Mouse (Mus musculus) intestine, postnatal 0 days (tissue): ENCODE results near the gene Efcab2. TPM values are rescaled to one million over a fixed set of nuclear protein-coding genes. Genes with fewer than 3 reads are reported as not detected.
A peak's percentile ranks its signal among the peaks of the same experiment; 100 is the strongest.

Experiments used
- ATAC-seq: fragments of 200-750 bp; cut with Nextera tagmentation; 2 replicates; pipeline ENCODE4 v1.8.0; 2017; ENCODE audit warnings: mild to moderate bottlenecking, moderate TSS enrichment, moderate library complexity
- H3K27ac ChIP-seq: fragments of 300-500 bp; sonication (generic); 2 replicates; pipeline ENCODE4 v1.5.1; 2014; ENCODE audit warnings: mild to moderate bottlenecking, low read depth, low read length, moderate library complexity
- H3K27me3 ChIP-seq: fragments of 300-500 bp; sonication (generic); replicated peaks from 2 replicates; pipeline ENCODE4 v1.6.1; 2014; ENCODE audit warnings: low read length, mixed read lengths; ENCODE audit not compliant: control insufficient read depth, insufficient read depth
- H3K36me3 ChIP-seq: fragments of 300-500 bp; sonication (generic); 2 replicates; pipeline ENCODE4 v1.6.1; 2014; ENCODE audit warnings: mild to moderate bottlenecking, moderate library complexity; ENCODE audit not compliant: control insufficient read depth, insufficient read depth
- H3K4me1 ChIP-seq: fragments of 300-500 bp; sonication (generic); replicated peaks from 2 replicates; pipeline ENCODE4 v1.6.1; 2014; ENCODE audit warnings: antibody characterized with exemption, low read length, mixed read lengths; ENCODE audit not compliant: control insufficient read depth, insufficient read depth
- H3K4me2 ChIP-seq: fragments of 300-500 bp; sonication (generic); replicated peaks from 2 replicates; pipeline ENCODE4 v1.6.1; 2014; ENCODE audit warnings: low read depth, mild to moderate bottlenecking, moderate library complexity
- H3K4me3 ChIP-seq: fragments of 300-500 bp; sonication (generic); 2 replicates; pipeline ENCODE4 v1.5.1; 2014; ENCODE audit warnings: low read depth, low read length
- H3K9ac ChIP-seq: fragments of 300-500 bp; sonication (generic); 2 replicates; pipeline ENCODE4 v1.6.1; 2014; ENCODE audit warnings: mild to moderate bottlenecking, low read depth, low read length
- H3K9me3 ChIP-seq: fragments of 300-500 bp; sonication (generic); 2 replicates; pipeline ENCODE4 v1.6.1; 2016; ENCODE audit warnings: mixed run types; ENCODE audit not compliant: control insufficient read depth
- CTCF ChIP-seq: sonication (generic); IDR thresholded peaks from 2 replicates; pipeline ENCODE4 v1.5.1; 2016; ENCODE audit warnings: low read depth, mild to moderate bottlenecking, control low read depth, antibody characterized with exemption, moderate library complexity
- WGBS: fragments of 180-500 bp; shearing (Covaris S2); extraction: QIAGEN DNeasy Blood & Tissue Kit; methylation state at CpG from one replicate; pipeline ENCODE4 v1.1.7; 2014; 5-methylcytosine and 5-hydroxymethylcytosine counted together
- polyA plus RNA-seq: library from polyadenylated mRNA; unstranded; fragments of >200 nt; fragmentation: Nextera tagmentation; extraction: Ambion mirVana; gene quantifications from 2 replicates; pipeline ENCODE4 v1.2.1, GENCODE M21; 2015

Gene Efcab2
- polyA plus RNA-seq, 1 experiment from 2014 or later, result 7.9 TPM

DNA sequence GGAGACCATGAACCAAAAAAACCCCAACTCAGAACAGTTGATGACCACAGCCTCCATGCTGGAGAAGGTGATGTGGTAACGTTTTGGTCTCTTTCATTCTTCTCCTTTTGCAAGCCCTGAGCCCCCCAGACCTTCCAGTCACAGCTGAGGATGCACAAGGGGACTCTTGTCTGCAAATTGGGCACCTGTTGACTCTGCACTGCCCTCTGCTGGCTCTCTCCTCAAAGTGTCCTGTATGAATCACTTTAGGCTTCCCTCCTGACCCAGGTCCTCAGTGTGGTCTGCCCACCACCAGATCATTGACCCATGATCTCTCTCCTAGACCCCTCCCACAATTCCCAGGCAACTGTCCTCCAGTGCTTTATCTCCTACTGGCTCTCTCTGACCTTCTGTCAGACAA lies 91.0 kb downstream of the Efcab2 start:
- Histone ChIP-seq H3K4me1 (no peaks in the 10 kb centered on the region), H3K36me3 (no peaks in the 10 kb centered on the region), H3K27ac (no peak overlapping the region), H3K9me3 (no peaks in the 10 kb centered on the region), H3K4me2 (no peak overlapping the region), H3K27me3 (no peaks in the 10 kb centered on the region), H3K9ac (no peak overlapping the region), H3K4me3 (no peak overlapping the region)
- WGBS, result 40% methylated on average over 1 of the region's 1 CpGs
- TF ChIP-seq CTCF, result peak; percentile 65
- ATAC-seq, result no peak

DNA sequence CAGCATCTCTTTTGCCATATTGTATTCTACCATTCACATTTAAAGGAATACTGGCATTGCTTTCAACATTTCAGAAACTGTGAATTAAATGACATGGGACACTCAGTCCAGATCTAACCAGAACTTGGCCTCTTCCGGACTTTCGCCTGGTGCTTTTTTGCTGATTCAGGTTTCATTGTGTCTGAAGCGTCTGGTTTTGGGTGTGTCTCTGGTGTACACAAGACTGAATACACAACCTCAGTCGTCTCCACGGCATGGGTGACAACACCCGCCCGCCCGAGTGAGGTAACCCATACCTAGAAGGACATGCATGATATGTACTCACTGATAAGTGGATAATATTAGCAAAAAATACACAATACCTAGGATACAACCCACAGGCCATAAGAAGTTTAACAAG lies 101.1 kb downstream of the Efcab2 start:
- Histone ChIP-seq H3K4me2 (no peak overlapping the region), H3K4me3 (no peak overlapping the region), H3K4me1 (no peaks in the 10 kb centered on the region), H3K36me3 (no peaks in the 10 kb centered on the region), H3K9me3 (no peaks in the 10 kb centered on the region), H3K9ac (no peak overlapping the region), H3K27ac (no peak overlapping the region), H3K27me3 (no peaks in the 10 kb centered on the region)
- no peak for ATAC-seq
- 52% methylated on average over 8 of the region's 8 CpGs for WGBS
- no peak for TF ChIP-seq CTCF

- no peaks in the 10 kb centered on the region for H3K4me1 ChIP-seq
- no peak overlapping the region for H3K4me3 ChIP-seq
- no peak for ATAC-seq
- no peak overlapping the region for H3K4me2 ChIP-seq
- no peak overlapping the region for H3K27ac ChIP-seq
- H3K27me3 ChIP-seq, result no peaks in the 10 kb centered on the region
- WGBS, result 57% methylated on average over 7 of the region's 7 CpGs
- H3K36me3 ChIP-seq, result no peaks in the 10 kb centered on the region
- TF ChIP-seq CTCF, result no peak
- H3K9ac ChIP-seq, result no peak overlapping the region
- H3K9me3 ChIP-seq, result no peaks in the 10 kb centered on the region
These were observed 106.6 kb downstream of the Efcab2 start for GRCm38 (mm10) chr1:178512323-178513031.

GRCm38 (mm10) chr1:178513954-178514353 lies 108.1 kb downstream of the Efcab2 start:
- H3K4me1 ChIP-seq, result no peaks in the 10 kb centered on the region
- H3K4me2 ChIP-seq, result no peak overlapping the region
- TF ChIP-seq CTCF, result no peak
- H3K36me3 ChIP-seq, result no peaks in the 10 kb centered on the region
- WGBS, result 33% methylated on average over 7 of the region's 8 CpGs
- H3K27ac ChIP-seq, result no peak overlapping the region
- H3K9ac ChIP-seq, result no peak overlapping the region
- H3K9me3 ChIP-seq, result no peaks in the 10 kb centered on the region
- H3K27me3 ChIP-seq, result no peaks in the 10 kb centered on the region
- H3K4me3 ChIP-seq, result no peak overlapping the region
- ATAC-seq, result no peak

DNA sequence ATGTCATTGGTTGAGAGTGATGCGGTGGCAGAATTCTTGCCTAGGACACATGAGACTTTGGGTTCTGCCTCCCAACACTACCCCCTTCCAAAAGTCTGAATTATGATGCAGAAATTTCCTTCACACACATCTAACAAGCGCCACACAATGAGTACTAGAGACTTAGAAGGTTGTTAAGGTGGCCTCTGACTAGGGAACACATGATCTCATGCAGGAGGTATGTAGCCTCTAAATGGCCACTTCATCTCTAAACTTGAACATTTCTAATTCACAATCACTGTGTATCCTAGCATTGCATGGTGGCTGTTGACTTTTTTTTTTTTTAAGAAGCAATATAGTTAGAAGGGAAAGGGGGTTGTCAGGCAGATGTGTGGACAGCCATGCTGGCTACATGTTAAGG lies 110.0 kb downstream of the Efcab2 start:
- no peak for ATAC-seq
- Histone ChIP-seq H3K27me3 (no peaks in the 10 kb centered on the region), H3K9ac (no peak overlapping the region), H3K4me3 (no peak overlapping the region), H3K27ac (no peak overlapping the region), H3K4me1 (no peaks in the 10 kb centered on the region), H3K9me3 (no peaks in the 10 kb centered on the region), H3K4me2 (no peak overlapping the region), H3K36me3 (no peaks in the 10 kb centered on the region)
- TF ChIP-seq CTCF, result no peak
- 81% methylated on average over 2 of the region's 2 CpGs for WGBS

DNA sequence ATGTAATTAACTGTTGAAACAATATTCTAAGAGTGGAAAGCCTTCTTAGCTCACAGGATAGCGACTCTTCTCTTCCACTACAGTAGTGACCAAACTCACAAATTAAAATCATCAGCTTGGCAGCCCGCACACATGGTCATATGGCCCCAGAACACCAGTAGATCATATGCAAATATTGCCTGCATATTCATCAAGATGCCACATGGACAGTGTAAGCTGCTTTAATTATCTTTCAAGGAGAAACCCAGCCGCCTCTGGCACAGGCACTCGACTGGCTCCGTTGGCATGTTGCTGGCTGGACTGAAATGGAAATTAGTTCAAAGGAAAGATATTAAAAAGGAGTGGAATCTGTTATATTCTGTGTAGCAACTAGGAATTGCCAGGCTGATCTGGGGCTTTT lies 116.5 kb downstream of the Efcab2 start:
- Histone ChIP-seq H3K4me2 (no peak overlapping the region), H3K27me3 (0 out of 2 replicates have a peak, but pooled peaks cover 3% of the 10 kb centered on the region), H3K9me3 (no peaks in the 10 kb centered on the region), H3K9ac (no peak overlapping the region), H3K27ac (no peak overlapping the region), H3K4me1 (no peaks in the 10 kb centered on the region), H3K36me3 (no peaks in the 10 kb centered on the region), H3K4me3 (no peak overlapping the region)
- no peak for ATAC-seq
- TF ChIP-seq CTCF, result no peak
- 86% methylated on average over 5 of the region's 5 CpGs for WGBS
